Mouse (Mus musculus): ENCODE data around the gene Mex3b.

- TF ChIP-seq GATA1 (IDR thresholded peaks at IDR 0.05; ENCODE audit: low read length) (no peak), TAL1 (IDR thresholded peaks at IDR 0.05; ENCODE audit: low read length) (no peak)
Measured at GRCm38 (mm10) chr7:82866486-82867270, 455 bp upstream of the Mex3b start.
